Mouse (Mus musculus) G1E (cell line): ENCODE measurements at regions not wholly inside any gene's neighbourhood (a gene's known extent, or its start where the extent isn't known, plus 50 kb on each side); places are given as distances from the start of the nearest gene placed in this dataset.

Experiments
- CTCF ChIP-seq: IDR thresholded peaks from 2 replicates; pipeline ENCODE4 v1.5.1; 2012; ENCODE audit warnings: low read depth, low read length, inconsistent platforms, mixed read lengths
- POLR2AphosphoS5 ChIP-seq: IDR thresholded peaks from 2 replicates; pipeline ENCODE4 v1.6.1; 2012; ENCODE audit warnings: low read depth, low read length, inconsistent platforms; ENCODE audit not compliant: insufficient replicate concordance

DNA sequence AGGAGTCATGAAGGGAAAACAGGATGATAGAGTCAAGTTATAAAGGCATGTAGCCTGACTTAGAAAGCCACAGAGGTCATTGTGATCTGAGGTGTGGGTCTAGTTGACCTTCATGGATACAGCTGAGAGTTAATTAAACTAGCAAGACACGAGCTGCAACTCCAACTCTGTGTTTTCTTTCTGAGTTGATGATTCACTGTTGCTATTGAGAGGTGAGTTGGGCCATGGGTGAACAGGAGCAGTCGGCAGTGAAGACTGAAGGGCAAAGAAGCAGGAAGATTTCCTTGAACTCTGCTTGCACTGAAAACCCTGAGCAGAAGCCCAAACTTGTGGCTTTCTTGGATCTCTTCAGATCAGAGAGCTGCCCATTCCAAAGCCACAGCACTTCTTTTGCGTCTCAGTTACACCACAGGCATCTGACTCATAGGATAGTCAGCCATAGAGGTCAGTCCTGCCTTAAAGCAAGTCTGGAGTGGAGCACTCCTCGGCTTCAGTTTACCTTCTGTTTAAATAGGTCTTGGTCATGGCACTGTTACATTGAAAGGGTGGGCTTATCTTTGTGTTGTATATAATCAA is 151.7 kb upstream of the Trp63 start:
- TF ChIP-seq POLR2AphosphoS5 (no peak), CTCF (no peak)
